Mouse (Mus musculus): ENCODE measurements around the gene Kcnj6.

The Kcnj6 gene

DNA sequence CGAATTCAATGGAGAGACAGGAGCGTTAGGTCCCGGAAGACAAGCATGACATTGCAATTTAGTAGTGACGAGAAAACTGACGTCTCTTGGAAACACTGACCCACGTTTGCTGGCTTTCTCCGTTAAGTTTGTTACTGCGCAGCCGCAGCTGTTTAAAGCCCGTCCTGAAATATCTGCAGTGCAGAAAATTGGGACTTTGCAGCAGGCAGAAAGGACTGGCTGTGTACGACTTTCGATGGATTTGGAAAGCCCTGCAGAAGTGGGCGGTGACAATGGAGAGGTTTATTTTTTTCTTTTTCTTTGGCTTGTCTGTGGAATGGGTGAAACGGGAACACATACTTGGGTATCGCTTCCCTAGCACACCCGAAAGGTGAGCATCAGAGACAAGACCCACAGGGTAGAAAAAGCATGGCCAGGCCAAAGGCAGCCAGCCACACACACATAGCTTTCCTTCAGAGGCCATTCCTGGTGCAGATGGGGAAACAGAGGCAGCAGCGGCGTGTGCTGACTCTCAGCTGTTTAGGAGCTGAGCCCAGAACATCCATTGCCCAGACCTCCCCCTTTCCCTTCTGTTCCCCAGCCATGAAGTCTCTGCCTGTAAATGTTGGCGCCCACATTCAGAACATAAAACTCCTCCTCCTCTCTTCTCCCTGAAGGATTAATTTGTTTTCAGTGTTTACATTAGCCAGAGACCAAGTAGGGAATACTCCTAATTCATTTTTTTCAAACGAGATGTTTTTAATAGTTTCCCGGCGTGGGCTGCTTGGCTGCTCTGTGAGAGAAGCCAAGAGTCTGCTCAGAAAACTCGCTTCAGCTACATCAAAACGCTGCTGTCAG is 215.2 kb downstream of the Kcnj6 start:
- no peak for DNase-seq (ENCODE audit: low spot score in 2 of 2)

DNA sequence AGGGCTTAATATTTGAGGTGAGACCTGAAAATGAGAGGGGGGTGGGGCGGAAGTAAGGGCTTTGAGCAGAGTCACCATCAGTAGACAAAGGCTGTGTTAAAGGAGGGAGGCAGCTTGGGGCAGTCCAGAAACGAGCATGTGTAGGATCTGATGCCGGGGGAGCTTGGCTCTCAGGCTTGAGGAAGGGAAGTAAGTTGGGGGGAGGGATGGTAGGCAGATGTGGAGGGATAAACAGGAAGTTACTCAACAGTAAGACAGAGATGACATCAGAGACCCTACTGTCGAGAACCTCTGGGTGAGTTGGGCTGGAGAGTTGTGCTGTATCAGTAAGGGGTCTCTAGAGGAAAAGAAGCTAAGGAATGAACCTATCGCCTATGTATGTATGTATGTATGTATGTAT is 223.6 kb downstream of the Kcnj6 start:
- no peak for DNase-seq (ENCODE audit: low spot score in 2 of 2)

DNA sequence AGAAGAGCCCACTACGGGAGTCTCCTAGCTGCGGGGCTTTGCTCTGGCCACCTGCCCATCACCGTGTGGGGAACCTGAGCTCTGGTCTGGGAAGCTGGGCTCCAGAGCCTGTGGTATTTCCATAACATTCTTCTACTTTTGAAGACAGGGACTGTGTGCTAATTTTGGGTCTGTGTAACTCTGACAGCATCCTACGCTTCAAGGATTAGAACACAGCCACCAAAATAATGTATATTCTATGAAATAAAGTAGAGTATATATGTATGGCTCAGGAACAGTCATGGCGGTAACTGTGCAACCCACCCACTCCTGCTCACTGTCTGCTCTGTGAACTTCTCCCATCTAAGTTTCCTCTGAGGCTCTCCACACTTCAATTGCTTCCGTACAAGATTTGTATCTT is 229.9 kb downstream of the Kcnj6 start:
- no peak for DNase-seq (ENCODE audit: low spot score in 2 of 2)

DNA sequence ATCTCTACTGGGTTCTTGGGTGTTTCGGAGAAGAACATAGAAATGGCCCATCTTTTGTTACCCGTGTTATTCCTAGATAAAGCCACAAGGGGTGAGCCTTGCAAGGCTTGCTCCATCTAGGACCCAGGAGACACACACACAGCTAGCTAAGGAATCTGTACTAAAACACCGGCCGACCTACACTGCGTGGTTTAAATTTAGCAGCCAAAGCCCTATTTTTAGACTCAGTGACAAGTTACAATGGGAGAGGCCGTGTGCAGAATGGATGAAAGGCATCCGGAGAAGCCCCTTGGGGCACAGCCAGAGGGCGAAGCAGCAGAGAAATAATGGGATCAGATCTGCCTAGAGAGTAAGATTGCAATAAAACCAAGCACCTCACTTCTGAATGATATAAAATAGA is 232.4 kb downstream of the Kcnj6 start:
- no peak for DNase-seq (ENCODE audit: low spot score in 2 of 2)

DNA sequence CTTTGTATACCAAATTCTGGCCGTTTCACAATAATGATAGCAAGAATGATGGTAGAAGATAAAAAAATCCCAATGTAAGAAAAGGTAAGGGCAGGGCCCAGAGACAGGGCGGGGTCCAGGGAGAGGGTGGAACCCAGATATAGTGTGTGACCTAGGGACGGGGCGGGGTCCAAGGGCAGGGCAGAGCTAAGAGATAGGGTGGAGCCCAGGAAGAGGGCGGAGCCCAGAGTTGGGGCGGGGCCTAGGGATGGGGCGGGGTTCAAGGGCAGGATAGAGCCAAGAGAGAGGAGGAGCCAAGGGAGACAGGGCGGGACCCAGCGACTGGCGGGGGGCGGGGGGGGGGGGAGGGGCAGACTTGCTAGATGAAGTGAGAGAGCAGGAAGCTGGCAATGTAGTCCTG is 236.8 kb downstream of the Kcnj6 start:
- DNase-seq (ENCODE audit: low spot score in 2 of 2): peak in 1 of 2 experiments; percentile 23

DNA sequence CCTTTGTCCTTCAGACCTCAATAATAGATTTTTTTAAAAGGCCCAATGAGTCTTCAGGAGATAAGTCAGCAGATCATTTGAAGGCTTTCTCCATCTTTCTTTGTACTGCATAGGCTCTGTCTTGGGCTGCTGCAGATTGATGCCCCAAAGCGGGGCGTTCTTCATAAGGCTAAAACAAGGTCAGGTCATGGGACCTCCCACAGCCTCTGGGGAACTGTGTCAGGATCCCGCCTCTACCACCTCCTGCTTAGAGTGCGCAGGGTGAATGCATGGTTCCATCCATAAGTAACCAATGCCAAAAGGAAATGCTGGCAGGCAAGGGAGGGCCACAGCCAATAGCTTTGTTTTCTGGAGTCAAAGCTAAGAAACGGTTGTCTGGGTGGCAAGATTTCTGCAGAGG is 237.7 kb downstream of the Kcnj6 start:
- no peak for DNase-seq (ENCODE audit: low spot score in 2 of 2)

DNA sequence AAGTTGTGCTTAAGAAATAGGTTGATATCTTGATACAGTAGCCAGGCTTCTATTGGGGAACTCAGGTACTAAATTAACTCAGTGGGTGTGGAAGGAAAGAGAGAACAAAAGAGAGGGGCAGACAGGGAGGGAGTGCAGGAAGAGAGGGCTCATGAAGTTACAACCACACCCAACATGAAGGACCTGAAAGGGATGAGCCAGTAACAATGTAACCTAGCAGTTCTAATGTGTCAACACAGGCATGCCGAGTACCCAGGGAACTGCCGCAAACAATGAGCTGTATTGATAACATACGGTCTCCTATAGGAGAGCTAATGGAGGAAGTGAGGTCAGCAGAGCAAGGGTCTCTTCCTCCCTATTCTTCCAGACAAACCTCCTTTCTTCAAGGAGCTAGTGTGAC is 238.9 kb downstream of the Kcnj6 start:
- DNase-seq (ENCODE audit: low spot score in 2 of 2): no peak

DNA sequence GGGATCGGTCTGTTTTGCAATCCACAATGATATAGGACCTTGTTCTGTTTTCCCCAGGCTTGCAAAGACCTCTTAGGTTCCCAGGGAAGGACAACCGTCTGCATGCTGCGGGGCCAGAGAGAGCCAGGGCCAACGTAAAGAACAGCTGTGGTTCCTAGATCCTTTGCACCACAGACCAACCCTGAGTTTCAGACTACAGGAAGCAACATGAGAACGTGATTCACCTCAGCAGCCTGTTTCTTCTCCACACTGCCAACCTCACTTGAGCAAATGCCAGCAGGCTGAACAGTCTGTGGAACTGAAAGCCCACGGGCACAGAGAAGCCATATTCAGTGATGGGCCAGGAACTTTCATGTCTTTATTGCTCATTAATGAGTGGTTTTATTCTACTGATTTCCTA is 241.1 kb downstream of the Kcnj6 start:
- no peak for DNase-seq (ENCODE audit: low spot score in 2 of 2)

DNA sequence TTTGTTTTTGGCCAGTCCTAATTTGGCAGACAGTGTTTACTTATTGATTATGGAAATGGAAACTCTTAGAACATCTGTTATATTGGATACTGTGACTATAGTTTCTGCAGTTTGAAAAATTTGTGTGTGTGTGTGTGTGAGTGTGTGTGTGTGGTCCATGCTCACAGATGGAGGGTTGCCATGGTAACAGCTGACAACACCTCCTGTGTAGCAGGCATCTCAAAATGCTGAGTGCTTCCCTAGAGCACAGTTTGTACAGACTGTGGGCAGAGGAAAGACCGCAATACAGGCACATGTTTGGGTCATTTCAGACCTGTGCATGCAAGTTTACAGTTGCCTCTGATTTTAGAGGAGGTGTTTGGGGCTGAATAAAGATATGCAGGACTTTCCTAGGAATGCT is 244.0 kb downstream of the Kcnj6 start:
- DNase-seq (ENCODE audit: low spot score in 2 of 2): no peak

DNA sequence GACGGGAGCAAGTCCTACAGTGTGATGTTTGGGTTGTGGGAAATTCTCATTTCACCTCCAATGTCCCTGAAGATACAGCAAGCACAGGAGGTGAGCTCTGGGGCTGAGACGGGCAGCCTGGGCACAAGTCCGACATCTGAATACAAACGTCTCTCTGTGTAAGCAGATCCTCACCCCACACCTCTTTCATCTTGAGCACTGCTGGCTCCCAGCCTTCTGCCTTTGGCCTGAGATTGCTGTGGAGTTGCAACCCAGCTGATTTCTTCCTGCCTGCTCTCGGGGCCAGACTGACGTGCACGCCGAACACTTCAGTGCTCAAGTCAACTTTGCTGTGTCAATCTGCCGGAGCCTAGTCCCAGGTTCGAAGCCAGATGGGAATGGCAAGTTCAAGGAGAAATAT is 244.7 kb downstream of the Kcnj6 start:
- DNase-seq (ENCODE audit: low spot score in 2 of 2): no peak

DNA sequence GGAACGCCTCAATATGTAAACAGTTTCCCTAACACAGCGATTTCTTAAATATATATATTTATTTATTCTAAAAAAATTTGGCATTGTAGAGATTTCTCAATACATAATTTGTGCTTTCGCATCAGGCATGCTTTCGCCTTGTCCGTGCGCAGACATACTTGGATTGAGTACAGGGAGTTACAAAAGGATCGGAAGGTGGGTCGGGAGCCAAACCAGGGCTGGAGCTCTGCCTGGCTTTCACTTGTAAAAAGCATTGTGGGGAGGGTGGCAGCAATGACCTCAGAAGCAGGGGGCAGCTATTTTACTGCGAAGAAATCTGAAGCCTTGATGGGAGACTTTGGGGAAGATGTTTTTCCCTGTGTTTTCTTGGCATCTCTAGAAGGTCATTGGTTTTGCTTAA is 252.5 kb downstream of the Kcnj6 start:
- no peak for DNase-seq (ENCODE audit: low spot score in 2 of 2)

DNA sequence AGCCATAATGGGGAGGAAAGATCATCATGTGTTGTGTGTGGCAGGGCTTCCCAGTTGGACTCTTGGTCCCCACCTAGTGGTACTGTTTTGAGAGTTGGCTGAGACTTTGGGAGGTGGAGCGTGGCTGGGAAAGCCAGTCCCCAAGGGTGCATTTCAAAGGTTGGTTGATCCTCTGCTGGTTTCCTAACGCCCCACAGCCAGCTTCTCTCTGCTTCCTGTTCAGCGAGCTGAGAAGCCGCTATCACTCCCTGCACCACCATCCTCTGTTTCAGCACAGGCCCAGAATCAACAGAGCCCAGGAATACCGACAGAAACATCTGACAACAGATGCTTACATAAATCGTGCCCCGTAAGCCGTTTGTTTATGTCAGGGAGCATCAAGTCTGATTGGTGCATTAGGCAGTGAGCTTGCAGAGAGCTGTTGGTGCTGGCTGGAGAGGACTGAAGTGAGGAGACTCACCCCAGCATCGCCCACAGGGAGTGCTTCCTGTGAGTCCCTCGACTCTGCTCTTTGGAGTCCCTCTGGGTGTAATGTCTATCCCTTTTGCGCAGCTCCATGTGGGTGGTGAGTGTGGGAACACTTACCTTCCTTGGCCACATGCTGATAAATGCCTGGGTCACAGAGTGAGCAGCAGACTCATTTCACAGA is 253.5 kb downstream of the Kcnj6 start:
- no peak for DNase-seq (ENCODE audit: low spot score in 2 of 2)

DNA sequence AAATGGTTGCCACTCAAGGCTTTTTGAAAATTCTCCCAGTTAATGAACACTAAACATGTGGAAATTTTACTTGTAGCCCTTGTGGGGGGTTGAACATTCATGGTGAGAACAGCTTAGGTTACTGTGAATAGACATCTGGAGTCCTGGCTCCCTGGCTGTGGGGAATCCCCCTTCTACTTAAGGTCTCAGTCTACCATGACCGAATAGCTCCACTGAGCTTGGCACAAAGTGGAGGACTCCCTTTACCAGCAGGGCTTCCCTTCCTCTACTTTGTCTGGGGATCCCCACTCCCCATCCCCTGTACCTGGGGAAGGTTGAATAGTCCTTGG is 260.2 kb downstream of the Kcnj6 start:
- DNase-seq (ENCODE audit: low spot score in 2 of 2): no peak

DNA sequence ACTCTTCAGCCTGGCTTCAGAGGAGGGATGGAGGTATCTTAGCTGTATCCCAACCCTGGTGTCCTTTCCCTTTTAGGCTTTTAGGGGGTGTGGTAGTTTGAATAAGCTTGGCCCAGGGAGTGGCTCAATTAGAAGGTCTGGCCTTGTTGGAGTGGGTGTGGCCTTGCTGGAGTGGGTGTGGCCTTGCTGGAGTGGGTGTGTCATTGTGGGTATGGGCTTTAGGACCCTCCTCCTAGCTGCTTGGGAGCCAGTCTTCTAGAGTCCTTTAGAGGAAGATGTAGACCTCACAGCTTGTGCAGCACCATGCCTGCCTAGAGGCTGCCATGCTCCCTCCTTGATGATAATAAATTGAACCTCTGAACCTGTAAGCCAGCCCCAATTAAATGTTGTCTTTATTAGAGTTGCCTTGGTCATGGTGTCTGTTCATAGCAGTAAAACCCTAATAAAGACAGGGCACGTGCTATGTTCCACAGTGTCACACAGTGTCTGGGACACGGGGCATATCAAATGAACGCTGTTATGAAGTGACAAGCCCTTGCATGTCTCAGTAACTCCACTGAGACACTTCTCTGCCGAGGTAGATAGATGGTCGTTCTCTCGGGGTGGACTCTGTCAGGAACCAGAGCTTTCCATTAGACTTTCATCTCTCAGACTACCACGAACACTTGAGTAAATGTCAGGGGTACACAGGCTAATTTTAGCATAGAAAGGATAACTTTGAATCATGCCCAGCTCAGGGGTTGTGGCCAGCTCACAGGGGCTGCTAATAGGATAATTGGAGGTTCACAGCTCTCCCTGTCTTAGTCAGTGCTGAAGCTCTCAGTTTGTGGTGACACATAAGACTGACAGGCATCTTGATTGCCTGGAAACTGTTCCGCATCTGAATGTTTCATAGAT is 260.8 kb downstream of the Kcnj6 start:
- no peak for DNase-seq (ENCODE audit: low spot score in 2 of 2)

DNA sequence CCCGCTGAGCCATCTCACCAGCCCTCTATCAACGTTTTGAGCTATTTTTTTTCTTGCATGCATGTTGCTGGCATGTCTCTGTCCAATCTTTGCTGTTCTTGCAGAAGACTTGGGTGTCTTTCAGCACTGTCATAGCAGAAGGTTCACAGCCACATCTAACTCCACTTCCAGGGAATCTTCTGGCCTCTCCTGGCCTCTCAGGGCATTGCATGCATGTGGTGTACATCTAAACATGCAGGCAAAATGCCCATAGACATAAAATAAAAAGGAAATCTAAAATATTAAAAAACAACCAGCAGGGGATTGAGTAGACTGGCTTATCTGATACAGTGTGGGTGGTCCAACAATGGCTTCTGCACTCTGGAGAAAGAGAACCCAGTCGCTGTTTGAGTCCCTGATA is 262.0 kb downstream of the Kcnj6 start:
- no peak for DNase-seq (ENCODE audit: low spot score in 2 of 2)

DNA sequence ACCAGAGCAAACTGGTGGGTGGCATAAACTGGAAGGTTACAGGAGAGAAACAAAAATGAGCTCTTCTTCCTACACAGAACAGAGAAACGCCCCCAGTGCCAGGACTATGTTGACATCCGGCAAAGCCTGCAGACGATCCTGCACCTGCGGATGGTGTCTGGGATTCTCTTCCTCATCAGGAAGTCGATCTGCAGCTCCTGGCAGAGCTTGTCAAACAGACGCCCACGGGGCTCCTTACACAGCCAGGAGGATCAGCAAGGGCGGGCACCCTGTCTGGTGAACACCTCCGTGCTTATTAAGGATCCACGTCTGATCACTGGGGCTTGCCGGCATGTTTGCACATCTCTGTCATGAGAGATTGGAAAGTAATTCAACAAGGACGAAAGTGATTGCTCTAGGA is 266.5 kb downstream of the Kcnj6 start:
- no peak for DNase-seq (ENCODE audit: low spot score in 2 of 2)

DNA sequence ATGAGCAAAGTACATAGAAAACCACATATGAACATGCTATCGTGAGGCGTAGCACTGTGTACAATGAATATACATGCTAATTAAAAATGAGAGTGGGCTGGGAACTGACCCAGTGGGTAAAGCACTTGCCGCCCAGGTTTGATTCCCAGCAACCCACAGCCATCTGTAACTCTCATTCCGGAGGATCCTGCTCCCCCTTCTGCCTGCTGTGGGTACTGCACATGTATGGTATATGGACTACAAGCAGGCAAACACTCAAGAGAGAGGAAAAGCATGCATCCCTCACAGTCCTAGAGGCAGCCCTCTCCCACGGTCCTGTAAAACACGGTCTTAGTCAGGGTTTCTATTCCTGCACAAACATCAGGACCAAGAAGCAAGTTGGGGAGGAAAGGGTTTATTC is 268.3 kb downstream of the Kcnj6 start:
- no peak for DNase-seq (ENCODE audit: low spot score in 2 of 2)

DNA sequence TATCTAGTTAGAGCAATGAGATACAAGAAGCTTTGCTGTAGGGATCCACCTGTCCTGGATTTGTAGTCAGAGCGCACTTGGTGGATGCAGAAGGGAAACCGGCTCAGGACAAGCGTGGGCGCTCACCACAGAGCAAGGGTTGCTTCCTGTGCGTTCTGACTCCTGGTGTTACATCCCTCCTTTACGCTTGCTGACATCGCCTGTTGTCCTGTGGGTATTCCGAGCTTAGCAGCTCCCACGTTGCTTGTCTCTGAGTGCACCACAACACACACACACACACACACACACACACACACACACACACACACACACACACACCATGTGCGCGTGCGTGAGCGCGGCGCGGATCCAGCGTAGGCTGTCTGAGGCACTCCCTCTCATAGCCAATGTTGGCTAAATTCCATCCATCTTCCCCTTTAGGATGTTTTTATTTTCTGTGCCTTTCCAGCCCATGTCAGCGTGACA is 272.7 kb downstream of the Kcnj6 start:
- no peak for DNase-seq (ENCODE audit: low spot score in 2 of 2)

DNA sequence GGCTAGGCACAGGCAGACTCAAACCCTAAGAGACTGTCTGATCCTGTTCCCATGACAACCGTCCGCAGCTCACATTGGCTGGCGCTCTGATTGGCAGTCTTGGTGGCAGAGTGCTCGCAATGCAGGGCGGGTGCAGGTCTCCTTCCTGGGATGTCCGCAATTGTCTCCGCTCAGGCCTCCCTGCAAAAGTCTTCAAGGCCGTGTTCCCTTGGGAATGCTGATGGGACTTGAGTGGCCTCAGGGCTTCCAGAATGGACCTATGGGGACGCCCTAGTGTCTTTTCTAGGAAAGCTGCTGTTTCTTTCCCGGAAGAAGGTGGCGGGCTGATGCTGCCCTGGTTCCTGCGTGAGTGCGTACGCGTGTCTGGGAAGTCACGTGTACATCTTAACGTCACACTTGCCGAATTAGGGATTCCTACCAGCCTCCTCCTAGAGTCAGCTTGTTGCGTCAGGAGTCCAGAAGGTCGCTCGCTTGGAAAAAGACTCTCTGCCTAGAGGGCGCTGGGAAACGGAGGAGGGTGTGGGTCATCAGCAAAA is 273.4 kb downstream of the Kcnj6 start:
- DNase-seq (ENCODE audit: low spot score in 2 of 2): peak; percentile 8 to 59

DNA sequence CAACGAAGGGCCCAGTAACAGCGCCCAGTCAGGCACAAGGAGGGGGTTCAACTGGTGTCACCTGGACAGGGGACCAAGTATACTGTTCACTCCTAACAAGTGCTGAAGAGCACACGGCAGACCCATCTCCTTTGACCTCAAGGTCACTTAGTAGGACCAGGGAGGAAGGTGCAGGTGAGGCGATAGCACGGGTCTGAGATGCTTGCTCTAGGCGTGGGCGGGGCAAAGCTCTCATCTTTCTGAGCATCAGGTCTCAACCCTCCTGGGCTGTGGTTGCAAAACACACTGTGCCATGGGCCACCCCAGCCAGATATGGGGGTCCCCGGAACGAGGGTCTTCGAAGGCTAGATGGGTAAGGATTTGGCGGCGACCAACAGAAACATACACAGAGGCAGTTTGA is 274.6 kb downstream of the Kcnj6 start:
- no peak for DNase-seq (ENCODE audit: low spot score in 2 of 2)

DNA sequence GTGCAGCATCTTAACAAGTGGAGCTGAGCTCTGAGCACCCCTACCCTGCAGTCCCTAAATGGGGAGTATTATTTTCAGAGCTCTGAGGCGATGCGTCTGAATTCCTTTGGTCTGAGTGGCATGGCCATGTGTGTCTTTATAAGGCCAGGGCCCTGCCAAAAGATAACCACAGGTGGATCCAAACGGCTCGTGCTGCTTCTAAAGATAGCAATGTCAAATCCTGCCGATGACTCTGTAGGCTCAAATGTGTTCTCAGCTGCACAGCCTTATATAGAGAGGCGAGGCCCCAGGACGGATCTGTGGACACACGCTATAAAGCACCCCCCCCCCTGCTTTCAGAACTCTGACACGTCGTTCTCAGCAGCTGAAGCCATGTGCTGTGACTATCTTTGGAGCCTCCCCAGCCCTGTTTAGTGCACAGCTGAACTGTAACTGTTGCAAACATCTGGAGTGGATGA is 275.9 kb downstream of the Kcnj6 start:
- no peak for DNase-seq (ENCODE audit: low spot score in 2 of 2)

DNA sequence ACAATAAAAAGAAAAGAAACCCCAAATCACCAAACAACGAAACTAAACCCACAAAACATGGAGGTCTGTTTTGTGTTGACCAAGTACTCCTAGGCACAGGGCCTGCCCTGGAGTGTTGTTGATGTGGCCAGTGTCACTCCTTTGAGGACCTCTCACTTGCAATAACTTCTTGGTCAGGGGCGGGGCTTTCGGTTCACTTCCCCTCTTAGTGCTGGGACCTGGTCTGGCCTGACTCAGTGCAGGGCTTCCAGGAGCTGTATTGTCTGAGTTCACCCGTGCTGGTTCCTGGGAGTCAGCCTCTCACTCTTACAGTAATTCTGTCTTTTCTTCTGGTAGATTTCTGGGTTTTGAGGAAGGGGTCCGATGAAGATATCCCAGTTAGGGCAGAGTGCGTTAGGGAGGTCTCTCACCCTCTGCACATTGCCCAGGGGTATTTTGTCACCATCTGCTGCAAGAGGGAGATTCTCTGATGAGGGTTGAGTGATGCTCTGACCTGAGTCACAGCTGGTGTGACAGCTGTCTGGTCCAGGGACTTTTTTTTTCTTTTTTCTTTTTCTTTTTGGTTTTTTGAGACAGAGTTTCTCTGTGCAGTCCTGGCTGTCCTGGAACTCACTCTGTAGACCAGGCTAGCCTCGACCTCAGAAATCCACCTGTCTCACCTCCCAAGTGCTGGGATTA is 276.9 kb downstream of the Kcnj6 start:
- peak in 1 of 2 experiments; percentile 37 for DNase-seq (ENCODE audit: low spot score in 2 of 2)
